Mouse (Mus musculus) erythroblast, embryonic 14.5 days (primary cell): ENCODE measurements around the gene Ttc16. TPM values are rescaled to one million over a fixed set of nuclear protein-coding genes. Genes with fewer than 3 reads are reported as not detected.

Experiments
- H3K27me3 ChIP-seq: 2 replicates; pipeline ENCODE4 v1.6.1; 2012; ENCODE audit warnings: inconsistent platforms; ENCODE audit not compliant: control insufficient read depth
- H3K36me3 ChIP-seq: 2 replicates; pipeline ENCODE4 v1.6.1; 2012; ENCODE audit warnings: mild to moderate bottlenecking, inconsistent platforms; ENCODE audit not compliant: control insufficient read depth
- H3K4me1 ChIP-seq: 2 replicates; pipeline ENCODE4 v1.6.1; 2012; ENCODE audit warnings: inconsistent platforms; ENCODE audit not compliant: control insufficient read depth
- H3K4me3 ChIP-seq: replicated peaks from 2 replicates; pipeline ENCODE3; 2012; ENCODE audit warnings: moderate library complexity, mild to moderate bottlenecking, inconsistent platforms
- H3K9me3 ChIP-seq: 2 replicates; pipeline ENCODE4 v1.6.1; 2012; ENCODE audit warnings: low read length, inconsistent platforms, mixed read lengths; ENCODE audit not compliant: control insufficient read depth
- GATA1 ChIP-seq: IDR thresholded peaks from 2 replicates; pipeline ENCODE4 v1.6.1; 2012; ENCODE audit warnings: low read length, inconsistent platforms, mixed read lengths
- TAL1 ChIP-seq: IDR thresholded peaks from 3 replicates; pipeline ENCODE4 v1.6.1; 2012; ENCODE audit warnings: low read length, inconsistent platforms, mixed read lengths
- polyA plus RNA-seq: library from polyadenylated mRNA; stranded (reverse); fragments of >175 nt; gene quantifications from 2 replicates; pipeline ENCODE4 v1.2.3, GENCODE M21; 2012

The Ttc16 gene
- polyA plus RNA-seq, 1 experiment = not detected

DNA sequence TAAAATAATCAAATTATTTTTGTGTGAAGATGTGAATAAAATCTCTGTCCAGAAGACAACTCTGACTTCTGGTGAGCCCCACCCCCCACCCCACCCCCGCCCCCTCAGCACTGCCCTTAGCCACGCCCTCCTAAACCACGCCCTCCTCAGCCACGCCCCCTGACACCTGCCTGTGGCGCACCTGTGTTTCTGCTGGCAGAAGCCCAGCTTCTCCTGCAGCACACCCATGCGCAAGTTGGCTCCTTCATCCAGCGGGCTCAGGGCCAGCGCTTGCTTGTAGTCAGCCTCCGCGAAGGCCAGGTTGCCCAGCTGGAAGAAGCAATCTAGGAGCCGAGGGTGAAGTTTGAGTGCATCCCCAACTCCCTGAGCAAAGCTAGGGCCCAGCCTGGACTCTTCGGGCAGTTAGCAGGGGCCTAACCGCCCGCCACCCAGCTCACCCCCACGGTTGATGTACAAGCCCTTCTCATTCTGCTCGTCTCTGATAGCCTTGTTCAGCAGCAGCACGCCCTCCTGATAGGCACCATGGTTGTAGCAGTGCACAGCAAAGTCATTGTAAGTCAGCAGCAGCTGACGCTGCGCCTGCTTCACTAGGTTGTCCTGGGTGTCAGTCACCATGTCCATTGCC, 6.7 kb downstream of the Ttc16 start:
- Histone ChIP-seq H3K4me1 (peaks cover 29% of the 10 kb centered on the region), H3K27me3 (no peaks in the 10 kb centered on the region), H3K36me3 (no peaks in the 10 kb centered on the region), H3K4me3 (no peak overlapping the region), H3K9me3 (no peaks in the 10 kb centered on the region)
- TF ChIP-seq TAL1 = no peak
- TF ChIP-seq GATA1 = no peak

DNA sequence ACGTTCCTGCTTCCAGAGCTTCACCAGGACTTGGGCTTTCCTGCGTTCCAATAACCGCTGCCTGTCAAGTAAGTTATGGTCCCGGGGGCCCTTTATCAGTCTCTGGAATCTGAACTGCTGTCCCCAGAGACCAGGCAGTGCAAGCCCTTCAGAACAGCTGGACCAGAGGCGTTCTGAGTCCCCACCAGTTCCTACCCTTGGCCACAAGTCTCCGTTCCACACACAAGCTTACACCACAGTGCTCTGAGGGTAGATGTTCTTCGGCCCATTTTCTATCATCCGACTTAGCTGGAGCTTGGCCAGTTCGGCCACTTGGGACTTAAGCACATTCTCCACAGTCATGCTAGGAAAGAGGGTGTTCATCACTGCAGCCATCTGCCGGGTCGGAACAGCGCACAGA, 8.2 kb downstream of the Ttc16 start:
- H3K4me1 ChIP-seq = peaks cover 28% of the 10 kb centered on the region

DNA sequence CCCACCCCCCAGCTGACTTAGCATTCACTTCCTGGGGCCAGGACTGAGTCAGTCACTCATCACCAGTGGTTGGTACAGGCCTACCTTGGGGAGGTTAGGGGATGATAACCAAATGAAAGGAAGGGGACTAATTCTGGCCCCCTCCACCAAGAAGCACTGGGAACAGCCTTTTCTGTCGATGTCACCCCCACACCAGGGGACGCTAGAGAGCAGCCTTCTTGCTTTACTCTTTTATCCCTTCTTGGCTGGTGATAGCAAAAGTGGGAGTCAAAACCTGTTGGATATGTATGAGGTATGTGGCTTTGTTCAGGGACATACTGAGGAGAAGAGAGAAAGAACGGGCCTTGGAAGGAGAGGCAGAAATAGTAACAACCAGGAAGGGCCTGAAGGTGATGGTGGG, 12.1 kb downstream of the Ttc16 start:
- Histone ChIP-seq H3K4me3 (no peak overlapping the region), H3K9me3 (no peaks in the 10 kb centered on the region), H3K4me1 (peaks cover 14% of the 10 kb centered on the region), H3K36me3 (peaks cover 31% of the 10 kb centered on the region), H3K27me3 (no peaks in the 10 kb centered on the region)
- TF ChIP-seq GATA1 = no peak
- no peak for TF ChIP-seq TAL1

More for the DNA sequence above, 8.2 kb downstream of the Ttc16 start:
- peaks cover 6% of the 10 kb centered on the region; the same call in 1 of the 2 replicates for H3K36me3 ChIP-seq
- no peak overlapping the region for H3K4me3 ChIP-seq
- no peak for TF ChIP-seq TAL1
- 0 out of 2 replicates have a peak, but pooled peaks have one; percentile 7 for TF ChIP-seq GATA1
- no peaks in the 10 kb centered on the region for H3K9me3 ChIP-seq
- no peaks in the 10 kb centered on the region for H3K27me3 ChIP-seq

DNA sequence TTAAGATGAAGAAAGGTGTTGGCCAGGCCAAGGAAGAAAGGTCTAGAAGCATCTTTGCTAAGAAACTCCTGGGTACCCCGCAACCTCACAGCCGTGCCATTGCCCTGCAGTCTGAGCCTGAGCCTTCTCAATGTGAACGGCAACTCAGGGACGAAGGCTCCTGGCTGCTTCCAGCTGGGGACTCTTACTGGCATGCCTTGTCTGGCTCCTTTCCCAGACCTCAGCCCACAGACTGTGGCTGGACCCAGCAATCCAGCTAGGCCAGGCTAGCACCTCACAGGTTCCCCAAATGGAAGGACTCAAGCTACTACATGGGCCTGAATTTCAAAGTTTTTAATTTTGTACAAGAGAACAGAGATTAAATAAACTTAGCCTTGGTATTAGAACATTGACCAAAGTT, 13.6 kb downstream of the Ttc16 start:
- peaks cover 31% of the 10 kb centered on the region for H3K36me3 ChIP-seq

DNA sequence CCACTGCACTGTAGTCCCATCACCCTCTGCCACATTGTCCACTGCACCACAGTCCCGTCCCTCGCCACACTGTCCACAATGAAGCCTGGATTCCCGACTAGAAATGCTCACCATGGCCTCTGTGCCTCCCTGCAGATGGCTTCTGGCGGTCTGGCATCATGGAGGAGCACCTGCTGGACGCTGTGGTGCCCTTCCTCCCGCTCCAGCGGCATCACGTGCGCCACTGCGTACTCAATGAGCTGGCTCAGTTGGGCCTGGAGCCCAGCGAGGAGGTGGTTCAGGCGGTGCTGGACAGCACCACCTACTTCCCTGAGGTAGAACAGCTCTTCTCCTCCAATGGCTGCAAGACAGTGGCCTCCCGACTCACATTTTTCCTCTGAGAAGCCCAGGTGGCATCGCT, 14.1 kb downstream of the Ttc16 start:
- Histone ChIP-seq H3K27me3 (no peaks in the 10 kb centered on the region), H3K36me3 (peaks cover 31% of the 10 kb centered on the region), H3K9me3 (no peaks in the 10 kb centered on the region), H3K4me1 (peaks cover 20% of the 10 kb centered on the region), H3K4me3 (no peak overlapping the region)
- no peak for TF ChIP-seq GATA1
- no peak for TF ChIP-seq TAL1

More for the DNA sequence above, 13.6 kb downstream of the Ttc16 start:
- H3K4me3 ChIP-seq = no peak overlapping the region
- H3K4me1 ChIP-seq = peaks cover 17% of the 10 kb centered on the region
- no peak for TF ChIP-seq GATA1
- no peak for TF ChIP-seq TAL1
- no peaks in the 10 kb centered on the region for H3K27me3 ChIP-seq
- H3K9me3 ChIP-seq = no peaks in the 10 kb centered on the region

DNA sequence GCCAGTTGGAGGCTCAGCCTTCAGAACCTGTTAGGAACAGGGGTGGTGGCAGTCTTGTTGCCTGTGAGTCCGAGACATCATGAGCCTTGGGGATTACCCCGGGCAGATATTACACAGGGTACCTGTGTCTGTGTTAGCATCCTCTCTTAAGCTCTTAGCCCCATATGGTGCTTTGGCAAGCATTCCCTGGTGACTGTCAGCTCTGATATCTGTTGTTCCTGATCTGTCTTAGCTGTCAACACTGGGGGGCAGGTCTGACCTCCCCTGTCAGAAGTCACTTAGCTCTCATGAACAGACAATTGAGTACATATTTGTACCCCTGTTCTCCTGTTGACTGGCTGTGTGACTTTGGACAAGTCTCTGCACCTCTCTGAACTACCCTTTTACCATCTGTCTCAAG, 16.4 kb downstream of the Ttc16 start:
- Histone ChIP-seq H3K9me3 (no peaks in the 10 kb centered on the region), H3K4me1 (peaks cover 20% of the 10 kb centered on the region), H3K36me3 (peaks cover 31% of the 10 kb centered on the region), H3K27me3 (no peaks in the 10 kb centered on the region), H3K4me3 (no peak overlapping the region)
- TF ChIP-seq GATA1 = no peak
- TF ChIP-seq TAL1 = no peak

DNA sequence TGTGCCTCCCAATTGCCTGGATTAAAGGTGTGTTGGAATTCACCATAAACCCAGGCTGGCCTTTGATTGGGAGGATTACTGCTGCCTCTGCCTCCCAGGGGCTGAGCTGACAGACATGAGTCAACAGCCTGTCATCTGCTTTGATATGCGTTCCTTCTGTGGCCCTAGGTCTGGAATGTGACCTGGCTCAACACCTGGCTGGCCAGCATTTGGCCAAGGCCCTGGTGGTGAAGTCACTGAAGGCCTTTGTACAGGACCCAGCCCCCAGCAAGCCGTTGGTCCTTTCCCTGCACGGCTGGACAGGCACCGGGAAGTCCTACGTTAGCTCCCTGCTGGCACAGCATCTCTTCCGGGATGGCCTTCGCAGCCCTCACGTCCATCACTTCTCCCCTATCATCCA, 16.9 kb downstream of the Ttc16 start:
- Histone ChIP-seq H3K4me3 (no peak overlapping the region), H3K9me3 (no peaks in the 10 kb centered on the region), H3K4me1 (peaks cover 20% of the 10 kb centered on the region), H3K27me3 (no peaks in the 10 kb centered on the region), H3K36me3 (peaks cover 31% of the 10 kb centered on the region)
- no peak for TF ChIP-seq TAL1
- no peak for TF ChIP-seq GATA1

DNA sequence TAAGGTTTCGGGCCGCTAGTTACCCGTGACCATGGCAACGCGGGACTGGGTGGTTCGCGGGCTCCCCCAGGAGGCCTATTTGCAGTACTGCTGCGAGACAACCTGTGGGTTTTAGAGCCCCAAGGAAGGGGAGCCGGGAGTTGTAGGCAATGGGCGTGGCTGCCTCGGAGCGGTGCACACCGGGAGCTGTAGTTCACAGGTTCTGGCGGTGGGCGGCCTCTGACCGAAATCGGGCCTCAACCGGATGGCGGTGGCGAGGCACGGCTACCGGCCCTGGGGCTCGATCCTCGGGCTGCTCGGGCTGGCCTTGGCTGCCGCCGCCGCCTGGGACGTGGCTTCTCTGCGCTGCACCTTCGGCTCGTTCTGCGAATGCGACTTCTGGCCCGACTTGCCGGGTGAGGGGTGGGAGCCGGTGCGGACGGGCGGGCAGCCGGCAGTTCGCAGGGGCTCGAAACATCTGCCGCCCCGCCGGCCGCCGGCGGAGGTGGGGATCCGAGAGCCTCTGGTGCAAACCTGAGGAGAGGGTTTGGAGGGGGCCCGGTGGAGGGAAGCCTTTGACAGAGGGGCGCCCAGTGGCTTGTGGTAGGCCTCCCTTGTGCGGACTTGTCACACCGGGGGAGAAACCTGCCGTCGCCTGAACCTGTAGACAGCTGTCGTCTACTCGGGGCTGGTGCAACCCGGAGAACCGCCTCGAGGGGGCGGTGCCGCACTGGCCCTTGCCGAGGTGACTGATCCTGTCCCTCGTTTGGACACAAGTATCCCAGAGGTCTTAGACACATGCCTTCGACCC, 18.2 kb downstream of the Ttc16 start, which contains the start of gene Tor2a:
TSS of gene Tor2a (plus strand) at position 179 of the 790 bp plus-strand sequence.
- peaks cover 25% of the 10 kb centered on the region for H3K36me3 ChIP-seq
- no peaks in the 10 kb centered on the region for H3K27me3 ChIP-seq
- peaks cover 20% of the 10 kb centered on the region for H3K4me1 ChIP-seq
- H3K4me3 ChIP-seq = peak within 1 kb of the TSS; percentile 75
- H3K9me3 ChIP-seq = no peaks in the 10 kb centered on the region
- TF ChIP-seq TAL1 (no peak), GATA1 (no peak)

DNA sequence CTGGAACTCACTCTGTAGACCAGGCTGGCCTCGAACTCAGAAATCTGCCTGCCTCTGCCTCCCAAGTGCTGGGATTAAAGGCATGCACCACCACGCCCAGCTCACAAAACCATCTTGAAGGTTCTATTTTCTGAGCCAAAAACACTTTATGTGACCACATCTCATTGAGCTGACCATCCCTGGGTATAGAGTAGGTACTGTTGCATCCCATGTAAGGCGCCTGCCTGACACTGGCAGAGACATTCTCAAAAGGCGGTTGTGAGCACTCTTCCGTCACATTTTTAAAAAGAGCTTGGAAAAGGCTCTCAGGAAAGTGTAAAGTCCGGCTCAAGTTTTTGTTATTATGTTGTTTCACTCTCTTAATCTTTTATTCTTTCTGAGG, 18.8 kb downstream of the Ttc16 start:
- peaks cover 20% of the 10 kb centered on the region for H3K36me3 ChIP-seq
- no peaks in the 10 kb centered on the region for H3K27me3 ChIP-seq
- H3K4me3 ChIP-seq = peak overlapping the region; percentile 75
- H3K4me1 ChIP-seq = peaks cover 20% of the 10 kb centered on the region
- TF ChIP-seq TAL1 (no peak), GATA1 (no peak)
- H3K9me3 ChIP-seq = no peaks in the 10 kb centered on the region
